Mouse (Mus musculus): ENCODE results near the gene Stk24.

Gene Stk24

DNA sequence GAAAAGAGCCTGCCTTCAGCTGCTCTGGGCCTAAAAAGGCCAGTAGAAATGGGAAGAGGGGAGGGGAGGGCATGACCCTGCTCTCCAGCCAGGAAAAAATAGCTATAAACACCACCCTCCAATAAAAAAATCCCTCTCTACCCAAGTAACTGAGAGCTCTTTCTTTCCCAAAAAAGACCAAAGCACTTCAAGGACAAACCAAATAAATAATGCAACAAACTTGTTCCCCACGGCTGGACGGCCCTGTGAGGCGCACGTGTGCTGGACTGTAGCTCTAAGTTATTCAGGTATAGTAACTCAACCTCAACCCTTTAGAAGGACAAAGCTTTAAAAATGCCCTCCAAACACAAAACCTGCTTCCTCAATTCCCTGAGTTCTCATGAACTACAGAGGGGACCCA is 28.1 kb downstream of the Stk24 start:
- no peak for DNase-seq (ENCODE audit: low read depth, low spot score)

DNA sequence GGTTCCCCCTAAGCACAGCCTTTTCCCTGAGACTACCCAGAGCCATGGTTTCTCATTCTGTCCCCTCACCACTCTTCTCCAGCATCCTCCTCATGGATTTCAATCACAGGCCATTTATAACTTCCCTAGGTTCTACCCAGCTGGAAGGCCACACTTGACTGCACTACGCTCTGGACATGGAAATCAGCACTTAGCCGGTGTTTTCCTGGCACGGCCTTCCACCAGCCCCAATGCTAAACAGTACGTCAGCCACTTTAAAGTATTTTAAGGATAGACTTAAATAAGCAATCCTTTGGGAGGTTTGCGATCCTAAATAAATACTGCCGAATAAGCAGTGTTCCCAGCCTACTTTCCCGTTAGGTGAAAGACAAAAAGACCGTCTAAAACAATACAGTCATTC is 29.8 kb downstream of the Stk24 start:
- no peak for DNase-seq (ENCODE audit: low read depth, low spot score)

DNA sequence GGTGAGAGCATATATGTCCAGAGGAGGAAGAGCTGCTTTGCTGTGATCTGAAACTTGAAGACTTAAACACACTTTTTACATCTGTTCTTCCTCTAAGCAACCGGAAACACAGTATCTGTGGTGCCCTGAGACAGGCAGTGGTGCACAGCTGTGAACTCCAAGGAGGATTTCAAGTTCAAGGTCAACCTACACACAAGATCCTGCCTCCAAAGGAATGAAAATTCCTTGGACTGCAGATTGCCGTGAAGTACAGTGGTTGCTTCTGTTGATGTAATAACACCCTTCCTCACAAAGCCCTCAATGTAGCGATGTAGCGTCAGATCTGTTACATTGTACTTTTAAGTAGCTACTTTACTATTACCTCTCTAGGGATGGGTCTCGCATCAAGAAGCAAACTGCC is 30.5 kb downstream of the Stk24 start:
- no peak for DNase-seq (ENCODE audit: low read depth, low spot score)

DNA sequence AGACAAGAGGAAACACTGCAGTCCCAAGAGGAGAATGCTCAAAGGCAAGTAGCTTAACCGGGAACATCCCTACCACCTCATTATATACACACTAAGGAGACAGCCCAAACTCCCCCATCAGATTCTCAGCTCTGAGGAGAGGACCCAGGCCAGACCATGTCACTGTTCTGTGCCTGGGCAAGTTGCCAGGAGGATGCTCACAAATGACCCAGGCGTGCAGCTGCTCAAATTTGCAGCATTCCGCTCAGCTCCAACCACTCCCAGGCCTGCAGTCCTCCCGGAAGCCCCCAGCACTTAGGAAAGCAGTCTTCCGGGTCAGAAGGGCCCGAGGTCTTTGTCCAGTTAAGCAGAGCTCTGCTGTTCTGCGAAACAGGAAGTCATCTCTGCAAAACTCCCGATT is 31.6 kb downstream of the Stk24 start:
- no peak for DNase-seq (ENCODE audit: low read depth, low spot score)

DNA sequence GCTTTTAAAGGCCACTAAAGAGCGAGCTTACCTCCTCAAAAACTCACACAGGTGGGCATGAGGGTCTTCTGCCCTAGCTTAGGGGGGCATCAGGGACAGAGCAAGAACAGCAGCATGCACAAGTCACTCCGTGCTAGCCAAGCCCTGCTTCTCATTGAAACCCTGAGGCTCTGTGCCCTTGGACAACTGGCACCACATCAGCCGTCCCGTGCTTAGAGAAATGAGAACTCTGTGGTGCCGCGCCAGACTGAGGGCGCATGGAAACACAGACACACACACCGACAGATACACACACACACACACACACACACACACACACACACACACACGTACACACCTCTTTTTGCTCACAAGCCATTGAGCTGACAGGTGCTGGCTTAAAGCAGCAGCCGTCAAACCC is 32.7 kb downstream of the Stk24 start:
- DNase-seq (ENCODE audit: low read depth, low spot score): no peak

DNA sequence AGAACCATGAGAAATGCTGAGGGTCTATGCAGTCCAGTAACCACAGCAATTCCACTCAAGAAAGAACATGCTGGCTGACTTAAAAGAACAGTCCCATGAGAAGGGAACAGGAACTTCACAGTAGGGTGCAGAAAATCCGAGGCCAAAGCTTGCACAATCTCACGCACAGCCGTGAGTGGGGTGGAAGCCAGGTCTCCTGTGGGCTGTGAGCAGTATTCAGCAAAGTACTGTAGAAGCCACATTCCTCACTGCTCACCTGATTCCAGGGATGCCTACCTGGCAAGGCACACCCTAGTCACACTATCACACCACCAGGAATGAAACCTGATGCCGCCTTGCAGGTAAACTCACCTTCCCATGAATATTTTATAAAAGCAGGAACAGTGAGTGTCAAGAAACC is 33.2 kb downstream of the Stk24 start:
- no peak for DNase-seq (ENCODE audit: low read depth, low spot score)

DNA sequence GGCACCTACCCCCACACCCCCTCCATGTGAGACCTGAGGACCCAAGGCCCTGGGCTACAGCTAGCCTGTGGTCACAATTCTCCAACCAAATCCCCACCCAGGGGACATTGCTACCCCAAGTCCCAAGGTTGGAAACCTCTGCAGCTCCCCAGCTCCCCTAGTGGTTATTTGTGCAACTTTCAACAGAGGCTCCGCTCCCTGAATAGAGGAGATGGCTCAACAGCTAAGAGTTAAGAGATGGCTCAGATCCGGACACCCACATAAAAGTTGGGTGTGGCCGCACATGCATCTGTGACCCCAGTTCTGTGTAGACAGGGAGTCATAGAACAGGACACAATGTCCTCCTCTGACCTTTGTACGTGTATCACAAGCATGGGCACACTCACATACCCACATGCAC is 33.8 kb downstream of the Stk24 start:
- DNase-seq (ENCODE audit: low read depth, low spot score): peak; percentile 21

DNA sequence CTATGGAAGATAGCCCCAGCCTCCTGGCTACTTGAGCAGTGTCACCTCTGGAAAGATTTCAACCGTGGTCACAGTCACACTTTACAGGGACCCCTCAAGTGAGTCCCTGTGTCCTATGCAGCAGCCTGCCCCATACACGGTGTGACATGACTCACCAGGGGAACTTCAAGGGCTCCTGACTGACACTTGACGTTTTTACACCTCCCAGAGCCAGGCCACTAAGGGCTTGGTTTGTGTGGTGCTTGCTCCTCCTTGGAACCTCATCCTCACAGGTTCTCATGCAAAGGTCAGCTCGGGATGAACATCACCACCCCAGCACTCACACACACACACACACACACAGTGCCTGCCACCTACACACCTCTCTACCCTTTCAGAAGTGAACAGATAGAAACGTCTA is 34.9 kb downstream of the Stk24 start:
- DNase-seq (ENCODE audit: low read depth, low spot score): no peak

DNA sequence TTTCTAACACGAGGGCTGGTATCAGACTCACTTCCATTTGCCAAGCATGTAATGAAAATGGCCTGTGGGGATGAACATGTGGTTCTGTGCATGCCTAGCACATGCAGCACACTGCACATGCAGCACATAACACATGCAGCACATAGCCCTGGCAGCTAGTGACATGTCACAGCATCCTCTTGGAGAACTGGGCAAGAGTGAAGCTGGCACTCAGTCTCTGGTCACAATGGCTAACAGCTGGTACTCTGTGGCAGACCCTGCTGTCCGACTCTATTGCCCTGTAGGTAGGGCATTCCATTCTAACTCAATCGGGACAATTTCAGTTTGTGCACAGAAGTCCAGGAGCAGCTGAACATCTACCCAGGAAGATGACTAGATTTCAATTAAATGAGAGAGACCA is 36.9 kb downstream of the Stk24 start:
- no peak for DNase-seq (ENCODE audit: low read depth, low spot score)

DNA sequence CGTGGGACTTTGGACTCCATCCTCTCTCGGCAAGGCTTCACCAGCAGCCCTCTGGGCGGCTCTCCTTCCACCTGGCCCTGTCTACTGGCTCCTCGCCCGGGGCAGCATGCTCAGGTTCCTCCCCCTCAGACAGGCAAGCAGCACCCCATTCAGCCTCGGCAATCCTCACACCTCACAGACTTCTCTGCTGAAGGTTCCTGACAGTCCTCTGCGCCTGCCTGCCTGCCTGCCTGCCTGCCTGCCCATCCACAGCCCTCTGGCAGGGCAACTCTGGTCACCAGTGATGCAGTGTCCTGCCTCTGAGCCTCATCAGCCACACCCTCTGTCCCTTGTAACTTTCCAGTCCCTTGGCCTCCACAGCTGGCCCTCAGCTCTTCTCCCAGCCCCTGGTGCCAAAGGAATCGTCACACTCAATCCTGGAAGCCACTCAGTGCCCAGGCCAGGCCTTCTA is 39.8 kb downstream of the Stk24 start:
- no peak for DNase-seq (ENCODE audit: low read depth, low spot score)

DNA sequence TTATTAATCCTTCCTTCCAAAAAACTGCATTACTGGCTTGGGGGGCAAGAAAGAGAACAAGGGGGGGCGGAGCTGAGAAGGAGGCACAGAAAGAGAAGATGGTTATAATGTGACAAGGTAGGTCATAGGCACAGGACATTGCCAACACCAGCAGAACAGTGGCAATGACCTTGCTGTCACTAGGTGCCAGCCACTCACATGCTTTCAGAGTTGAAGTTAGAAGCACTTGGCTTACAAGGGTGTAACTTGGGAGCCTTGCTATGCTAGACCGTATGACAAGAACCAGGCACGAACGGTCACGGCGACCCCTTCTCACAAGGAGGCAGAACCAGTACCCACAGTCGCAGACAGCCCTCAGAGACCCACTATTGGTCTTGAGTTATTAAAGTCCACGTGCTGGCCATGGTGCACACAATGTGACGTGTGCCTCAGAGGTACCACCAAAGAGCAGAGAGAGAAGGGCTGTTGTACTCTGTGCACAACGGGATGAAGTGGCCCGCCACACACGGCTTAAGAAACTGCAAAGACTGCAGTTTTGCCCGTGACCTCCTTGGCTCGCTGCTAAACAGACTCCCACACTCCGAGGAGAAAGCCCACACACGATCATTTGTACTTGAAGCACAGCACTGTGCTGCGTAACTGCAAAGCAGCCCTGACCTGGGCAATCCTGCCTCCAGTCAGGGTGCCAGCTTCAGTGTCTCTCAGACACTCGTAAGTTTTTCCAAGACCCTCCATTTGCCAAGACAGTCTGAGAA is 40.8 kb downstream of the Stk24 start:
- no peak for DNase-seq (ENCODE audit: low read depth, low spot score)

DNA sequence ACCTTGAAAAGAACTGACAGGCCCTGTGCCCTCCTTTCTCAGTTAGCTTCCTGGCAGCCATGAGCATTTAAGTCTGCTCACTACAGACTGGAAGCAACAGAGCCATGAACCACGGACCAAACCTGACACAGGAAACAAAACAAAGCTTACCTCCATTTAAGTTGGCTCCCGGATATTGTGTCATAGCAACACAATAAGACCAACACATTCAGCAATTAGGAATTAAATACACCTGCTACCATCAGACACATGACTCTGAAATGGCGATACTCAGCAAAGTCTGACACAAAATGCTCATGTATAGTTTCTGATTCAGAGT is 49.8 kb downstream of the Stk24 start:
- DNase-seq (ENCODE audit: low read depth, low spot score): no peak

DNA sequence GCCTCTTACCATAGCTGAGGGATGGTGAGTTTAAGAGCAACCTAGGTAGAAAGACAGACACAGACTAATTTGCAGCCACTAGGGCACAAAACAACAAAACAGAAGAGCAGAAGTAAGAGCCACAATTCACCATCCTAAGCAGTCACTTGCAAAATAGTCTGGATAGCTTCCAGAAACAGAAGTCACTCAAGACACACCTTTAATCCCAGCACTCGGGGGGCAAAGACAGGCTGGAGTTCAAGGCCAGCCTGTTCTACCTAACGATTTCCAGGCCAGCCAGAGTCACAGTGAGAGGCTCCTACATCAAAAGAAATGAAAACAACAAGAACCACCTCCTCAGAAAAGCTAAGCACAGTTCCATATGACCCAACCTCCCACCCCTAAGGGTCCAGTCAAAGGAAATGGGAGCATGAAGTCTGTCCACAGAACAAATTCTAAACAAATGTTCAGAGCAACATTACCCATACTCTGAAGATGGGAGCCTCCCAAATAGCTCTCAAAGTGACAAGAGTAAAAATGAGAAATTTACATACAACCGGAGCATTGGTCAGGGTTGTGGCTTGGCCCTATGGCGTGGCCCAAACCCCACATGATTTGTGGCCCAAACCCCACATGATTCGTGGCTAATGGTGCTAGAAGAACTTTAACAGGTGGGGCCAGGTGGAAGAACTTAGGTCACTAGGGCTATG is 50.3 kb downstream of the Stk24 start:
- no peak for DNase-seq (ENCODE audit: low read depth, low spot score)

DNA sequence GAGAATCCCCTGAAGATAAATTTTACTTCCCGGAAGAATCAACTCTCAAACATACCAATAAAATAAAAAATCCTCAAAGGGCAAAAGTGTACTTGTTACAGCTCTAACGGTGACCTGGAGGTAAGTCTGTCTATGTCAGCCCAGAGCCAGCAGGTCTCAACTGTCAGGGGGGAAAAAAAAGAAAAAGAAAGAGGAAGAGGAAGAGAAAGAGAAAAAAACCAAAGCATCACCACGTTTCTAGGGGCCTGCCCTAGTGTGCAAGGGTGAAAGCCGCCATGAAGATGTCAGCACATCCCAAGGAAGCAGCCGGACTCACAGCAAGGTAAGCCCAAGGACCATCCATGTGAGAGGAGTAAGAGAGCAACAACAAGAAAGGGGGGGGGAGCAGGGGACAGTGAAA is 50.9 kb downstream of the Stk24 start:
- DNase-seq (ENCODE audit: low read depth, low spot score): peak; percentile 16

DNA sequence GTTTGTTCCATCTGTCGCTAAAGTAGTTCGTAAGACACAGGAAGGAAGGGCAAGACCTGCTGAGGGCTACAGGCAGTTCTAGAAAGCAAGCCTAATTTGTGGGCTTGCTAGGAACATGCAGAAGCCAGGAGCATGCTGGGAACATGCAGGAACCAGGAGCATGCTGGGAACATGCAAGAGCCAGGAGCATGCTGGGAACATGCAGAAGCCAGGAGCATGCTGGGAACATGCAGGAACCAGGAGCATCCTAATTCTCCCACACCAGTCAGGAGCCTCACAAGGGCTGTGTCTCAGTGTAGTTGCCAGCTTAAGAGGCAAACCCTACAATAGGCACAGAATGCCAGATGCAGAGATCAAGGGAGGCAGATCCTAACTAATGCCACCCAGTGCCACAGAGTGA is 53.4 kb downstream of the Stk24 start:
- no peak for DNase-seq (ENCODE audit: low read depth, low spot score)

DNA sequence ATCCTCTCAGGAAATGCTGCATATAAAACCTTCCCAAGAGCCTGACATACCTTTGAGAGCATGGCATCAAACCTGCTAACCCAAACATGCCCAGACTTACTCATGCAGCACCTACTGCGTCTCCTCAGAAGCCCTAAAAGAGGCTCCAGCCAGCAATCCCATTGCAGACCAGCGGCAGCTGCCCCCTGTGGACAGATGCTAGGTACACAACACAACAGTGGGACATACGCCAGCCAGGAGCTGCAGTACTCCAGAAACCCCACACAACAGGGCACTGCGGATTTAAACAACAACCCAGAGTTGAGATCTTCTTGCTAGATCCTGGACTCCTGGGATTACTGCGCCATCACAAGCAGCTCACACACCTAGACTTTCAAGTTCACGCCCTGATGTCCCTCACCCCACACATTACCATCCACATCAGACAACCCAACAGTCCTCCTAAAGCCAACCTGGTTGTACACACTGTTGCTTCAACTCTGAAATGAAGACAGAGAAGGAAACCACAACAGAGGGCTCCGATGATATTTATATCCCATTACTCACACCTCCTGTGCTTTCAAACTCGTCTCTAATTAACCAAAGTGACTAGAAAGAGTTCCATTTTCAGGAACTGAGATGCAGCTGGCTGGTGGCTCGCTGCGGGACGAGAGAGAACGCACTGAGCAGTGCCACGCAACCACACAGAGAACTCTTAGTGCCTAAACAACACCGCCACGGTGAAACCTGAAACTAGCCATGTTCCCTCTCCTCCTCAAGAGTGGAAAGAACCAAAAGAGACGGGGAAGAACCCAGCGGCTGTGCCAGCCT is 55.1 kb downstream of the Stk24 start:
- peak; percentile 67 for DNase-seq (ENCODE audit: low read depth, low spot score)

DNA sequence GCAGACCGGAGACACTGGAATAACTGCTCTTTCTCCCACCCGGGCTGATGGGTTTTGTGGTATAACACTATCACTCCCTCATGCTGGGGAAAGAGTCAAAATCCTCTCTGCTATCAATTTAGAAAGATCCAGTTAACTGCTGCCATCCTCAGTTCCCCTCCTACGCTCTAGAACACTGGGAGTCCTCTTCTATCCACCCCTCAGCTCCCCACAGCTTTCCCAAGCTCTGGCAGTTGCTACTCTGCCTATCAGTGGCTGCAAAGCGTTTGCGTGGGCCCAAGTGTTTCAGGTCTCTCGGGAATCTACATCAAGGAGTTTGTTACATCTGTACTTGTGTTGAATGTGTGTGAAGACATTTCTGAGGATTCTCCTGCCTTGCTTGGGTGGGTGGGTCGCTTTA is 57.2 kb downstream of the Stk24 start:
- no peak for DNase-seq (ENCODE audit: low read depth, low spot score)

DNA sequence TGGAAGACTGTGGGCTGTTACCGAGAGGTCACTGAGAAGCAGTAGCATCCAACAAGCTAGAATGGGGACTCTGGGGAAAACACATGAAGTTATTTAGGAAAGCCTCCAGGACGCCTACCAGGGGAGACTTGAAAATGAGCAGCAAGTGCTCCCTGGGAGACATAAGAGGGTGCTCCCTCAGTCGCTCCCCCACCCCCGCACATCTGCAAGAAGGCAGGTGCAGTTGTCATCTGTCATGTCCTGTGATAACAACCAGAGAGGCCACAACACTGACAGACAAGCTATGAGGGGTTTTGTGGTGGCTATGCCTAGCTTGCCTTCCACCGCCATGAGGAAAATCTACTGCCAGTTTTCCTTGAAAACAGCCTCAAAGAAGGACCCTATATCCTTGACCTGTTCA is 57.7 kb downstream of the Stk24 start:
- DNase-seq (ENCODE audit: low read depth, low spot score): no peak

DNA sequence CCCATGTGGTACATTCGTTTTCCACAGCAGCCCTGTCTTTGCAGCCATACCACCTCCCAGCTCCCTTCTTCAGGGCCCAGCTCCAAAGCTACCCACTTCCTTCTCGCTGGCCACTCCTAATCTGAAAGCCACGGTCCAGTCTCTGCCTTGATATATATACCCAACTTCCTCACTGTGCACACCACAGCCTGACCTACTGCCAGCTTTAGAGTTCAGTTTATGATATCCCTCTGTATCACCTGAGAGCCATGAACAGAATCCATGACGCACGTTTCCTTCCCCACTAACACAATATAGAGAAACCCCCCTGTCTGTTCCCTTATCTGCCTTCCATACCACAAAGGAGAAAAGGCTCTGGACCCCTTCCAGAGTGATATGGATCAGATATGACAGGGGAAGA is 61.4 kb downstream of the Stk24 start:
- DNase-seq (ENCODE audit: low read depth, low spot score): no peak

DNA sequence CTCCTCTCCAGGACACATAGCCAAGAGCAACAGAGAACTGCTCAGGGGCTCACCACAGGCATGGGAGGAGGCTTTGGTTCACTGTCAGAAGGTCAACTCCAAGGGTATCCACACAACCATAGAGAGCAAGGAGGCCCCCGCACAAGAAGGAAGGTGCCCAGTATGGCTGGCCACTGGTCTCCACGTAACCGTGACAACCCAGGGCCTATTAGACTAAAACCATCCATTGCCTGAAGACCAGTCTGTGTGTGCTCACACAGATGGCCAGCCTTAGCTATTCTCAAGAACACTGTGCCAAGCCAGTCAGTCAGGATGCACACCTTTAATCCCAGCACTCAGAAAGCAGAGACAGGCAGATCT is 62.5 kb downstream of the Stk24 start:
- no peak for DNase-seq (ENCODE audit: low read depth, low spot score)

DNA sequence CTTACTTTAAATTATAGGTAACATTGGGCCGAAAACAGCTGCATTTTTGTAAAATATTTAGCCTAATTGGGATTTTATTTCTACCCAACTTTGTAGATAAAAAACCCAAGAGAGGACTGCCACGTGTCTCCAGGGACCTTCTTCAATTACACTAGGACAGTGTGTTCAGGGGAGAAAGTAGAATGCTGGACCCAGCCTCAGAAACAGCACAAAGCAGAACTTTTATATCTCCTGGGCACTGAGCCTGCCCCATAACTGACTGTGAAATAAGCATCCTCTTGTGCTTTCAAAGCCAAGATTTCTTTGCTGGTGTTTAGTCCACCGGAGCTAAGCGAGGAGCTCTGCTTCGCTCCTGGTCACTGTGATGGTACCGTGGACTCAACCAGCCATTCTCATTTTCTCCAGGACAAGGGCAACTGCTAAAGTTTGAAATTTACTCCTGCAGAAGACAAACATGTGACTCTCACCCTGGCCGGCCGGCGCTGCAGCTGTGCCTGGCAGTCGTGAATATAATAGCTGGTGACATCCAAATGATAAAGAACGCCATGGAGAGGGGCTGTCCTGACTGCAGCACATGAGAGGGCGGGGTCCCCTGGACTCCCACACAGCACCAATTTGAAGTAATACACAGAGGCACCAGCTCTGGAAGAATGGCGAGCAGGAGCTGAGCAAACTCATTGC is 63.0 kb downstream of the Stk24 start:
- DNase-seq (ENCODE audit: low read depth, low spot score): no peak

DNA sequence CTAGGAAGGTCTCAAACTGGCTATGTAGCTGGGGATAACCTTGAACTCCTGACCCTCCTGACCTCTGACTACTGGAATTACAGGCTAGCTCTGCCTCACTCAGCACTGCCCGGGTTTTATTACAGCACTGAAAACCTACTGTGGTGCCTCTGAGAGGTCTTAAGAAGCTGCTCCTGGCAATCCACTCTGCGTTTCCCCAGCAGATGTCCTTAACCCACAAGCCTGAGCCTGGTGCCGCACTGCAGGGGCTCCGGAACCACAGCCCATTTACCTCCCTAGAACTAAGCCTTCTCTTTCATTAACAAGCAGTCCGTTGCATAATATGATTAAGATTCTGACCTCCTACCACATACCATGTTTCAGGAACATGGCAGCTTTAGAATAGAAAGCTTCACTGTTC is 63.7 kb downstream of the Stk24 start:
- DNase-seq (ENCODE audit: low read depth, low spot score): no peak
